Mouse (Mus musculus): ENCODE results near the gene Gm40193.

Gene Gm40193

GRCm38 (mm10) chr11:70506962-70507515 lies 25.7 kb downstream of the Gm40193 start:
- in situ Hi-C loops (cut with MseI, MboI) = loop anchor here in 1 of 2 experiments (5.0 kb wide), 1 partner anchor 90 kb away; no protein-coding TSS in a partner anchor

- in situ Hi-C loops (cut with MseI, MboI) = loop anchor here in 1 of 2 experiments (5.0 kb wide), 1 partner anchor 89 kb away; no protein-coding TSS in a partner anchor
Measured at GRCm38 (mm10) chr11:70506385-70506784, 26.4 kb downstream of the Gm40193 start.

GRCm38 (mm10) chr11:70504970-70505369 lies 27.8 kb downstream of the Gm40193 start, which contains the start of gene Tm4sf5:
Tm4sf5 (plus strand) TSS chr11:70505244.
- in situ Hi-C loops (cut with MseI, MboI) = loop anchor here (5.0 kb wide), 2 partner anchors 88 to 93 kb away; partner anchors contain the start of gene Pelp1 (in 1 of the 2)

- in situ Hi-C loops (cut with MseI, MboI) = loop anchor here in 1 of 2 experiments (5.0 kb wide), 1 partner anchor 90 kb away; the partner anchor contains the start of gene Pelp1
Measured at GRCm38 (mm10) chr11:70502018-70502417, 30.7 kb downstream of the Gm40193 start.

GRCm38 (mm10) chr11:70500476-70500812 lies 32.3 kb downstream of the Gm40193 start:
- in situ Hi-C loops (cut with MseI, MboI) = loop anchor here in 1 of 2 experiments (5.0 kb wide), 1 partner anchor 88 kb away; the partner anchor contains the start of gene Pelp1

GRCm38 (mm10) chr11:70499566-70500475 lies 32.9 kb downstream of the Gm40193 start:
- in situ Hi-C loops (cut with MseI, MboI) = loop anchor here in 1 of 2 experiments (5.0 kb wide), 1 partner anchor 88 kb away; the partner anchor contains the start of gene Pelp1

GRCm38 (mm10) chr11:70489684-70490083 lies 43.1 kb downstream of the Gm40193 start:
- in situ Hi-C loops (cut with MseI, MboI) = no loop called here

GRCm38 (mm10) chr11:70489138-70489537 lies 43.6 kb downstream of the Gm40193 start:
- in situ Hi-C loops (cut with MseI, MboI) = no loop called here

GRCm38 (mm10) chr11:70487816-70488215 lies 44.9 kb downstream of the Gm40193 start:
- in situ Hi-C loops (cut with MseI, MboI) = no loop called here

GRCm38 (mm10) chr11:70485498-70485897 lies 47.2 kb downstream of the Gm40193 start:
- in situ Hi-C loops (cut with MseI, MboI) = no loop called here

Data from mouse trophoblast stem cell (cell line).